Mouse (Mus musculus) c-Kit-positive CD71-positive TER-119-negative erythroid progenitor cells, embryonic 14.5 days (primary cell): ENCODE measurements around the gene Hs6st3.

Experiments
- DNase-seq: peaks from one replicate; pipeline ENCODE4 v3.0.0-alpha.2; 2013; ENCODE audit warnings: low read depth

Hs6st3 gene

DNA sequence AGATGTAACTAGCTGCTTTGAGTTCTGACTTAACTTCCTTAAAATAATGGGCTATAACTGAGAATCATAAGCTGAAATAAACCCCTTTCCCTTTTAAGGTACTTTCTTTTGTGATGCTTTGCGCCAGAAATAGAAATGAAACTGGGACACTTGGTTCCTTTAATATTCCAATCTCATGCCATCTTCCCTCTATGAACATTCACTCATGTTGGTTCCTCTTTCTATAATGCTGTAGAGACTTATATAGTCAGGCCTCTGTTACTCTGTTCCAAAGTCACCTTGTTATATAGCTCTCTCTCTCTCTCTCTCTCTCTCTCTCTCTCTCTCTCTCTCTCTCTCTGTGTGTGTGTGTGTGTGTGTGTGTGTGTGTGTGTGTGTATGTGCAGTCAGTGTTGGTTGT lies 504.7 kb downstream of the Hs6st3 start:
- DNase-seq = no peak

DNA sequence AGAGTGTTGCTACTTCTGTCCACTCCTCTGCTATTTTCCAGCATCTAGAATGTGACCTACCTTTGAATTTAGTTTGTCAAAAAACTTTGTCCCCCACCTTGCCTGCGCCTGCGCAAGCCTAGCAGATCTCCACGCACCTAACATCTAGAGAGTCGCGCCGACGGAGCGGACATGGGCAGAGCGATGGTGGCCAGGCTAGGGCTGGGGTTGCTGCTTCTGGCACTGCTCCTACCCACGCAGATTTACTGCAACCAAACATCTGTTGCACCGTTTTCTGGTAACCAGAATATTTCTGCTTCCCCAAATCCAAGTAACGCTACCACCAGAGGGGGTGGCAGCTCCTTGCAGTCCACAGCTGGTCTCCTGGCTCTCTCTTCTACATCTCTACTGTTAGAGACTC lies 505.7 kb downstream of the Hs6st3 start:
- DNase-seq = no peak

DNA sequence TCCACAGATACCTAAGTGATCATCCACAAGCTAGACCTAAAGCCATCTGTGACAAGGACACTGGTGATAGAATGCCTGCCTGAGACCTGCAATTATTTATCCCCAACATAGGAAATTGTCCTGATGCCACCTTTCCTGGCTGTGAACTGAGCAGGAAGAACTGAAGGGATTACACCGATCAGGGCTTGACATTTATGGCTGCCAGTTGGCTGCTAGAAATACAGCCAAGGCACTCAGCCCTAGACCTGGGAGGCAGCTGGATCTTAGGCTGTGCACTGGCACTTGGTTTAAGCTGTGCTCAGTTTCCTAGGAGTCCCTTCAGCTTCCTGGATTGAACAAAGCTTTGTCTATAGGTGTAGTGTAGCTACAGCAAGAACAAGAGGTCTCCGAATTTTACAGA lies 518.8 kb downstream of the Hs6st3 start:
- DNase-seq = no peak

GRCm38 (mm10) chr14:119665741-119666141 lies 527.6 kb downstream of the Hs6st3 start:
- DNase-seq = no peak

DNA sequence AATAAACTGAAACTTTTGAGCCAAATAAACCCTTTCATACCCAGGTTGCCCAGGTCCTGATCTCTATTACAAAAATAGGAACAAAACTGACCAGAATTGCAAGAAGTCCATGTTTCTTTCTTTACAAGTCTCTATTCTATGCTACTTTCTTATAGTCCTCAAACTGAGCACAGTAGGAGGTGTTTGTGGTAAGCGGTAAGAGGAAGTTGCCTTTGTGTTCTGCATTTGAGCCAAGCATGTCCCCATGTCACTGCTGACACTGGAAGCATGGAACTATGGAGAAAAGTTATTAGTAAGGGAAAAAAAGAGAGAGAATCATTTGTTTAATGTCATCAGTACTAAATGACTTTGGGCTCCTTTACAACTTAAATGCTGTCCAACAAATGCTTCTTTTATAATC lies 529.3 kb downstream of the Hs6st3 start:
- no peak for DNase-seq

GRCm38 (mm10) chr14:119670836-119671587 lies 532.9 kb downstream of the Hs6st3 start:
- no peak for DNase-seq

DNA sequence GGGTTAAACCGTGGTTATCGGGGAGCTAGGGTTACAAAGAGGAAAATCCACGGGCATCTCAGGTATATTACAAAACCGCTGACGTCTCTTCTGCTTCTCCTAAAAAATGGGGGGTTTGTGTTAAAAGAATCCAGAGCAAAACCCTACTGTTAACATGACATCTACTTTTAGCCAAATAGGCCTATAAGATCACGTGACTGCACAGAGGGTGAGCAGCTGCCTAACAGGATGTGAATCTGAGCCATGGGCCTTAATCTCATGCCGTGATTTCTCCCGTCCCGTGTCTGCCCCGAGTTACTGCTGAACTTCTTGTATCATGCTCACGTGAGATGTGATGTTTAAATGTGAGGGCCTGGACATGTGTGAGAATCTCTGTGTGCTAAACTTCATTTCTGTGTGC lies 540.4 kb downstream of the Hs6st3 start:
- DNase-seq = no peak

- no peak for DNase-seq
These were observed 541.9 kb downstream of the Hs6st3 start for GRCm38 (mm10) chr14:119680052-119680451.

DNA sequence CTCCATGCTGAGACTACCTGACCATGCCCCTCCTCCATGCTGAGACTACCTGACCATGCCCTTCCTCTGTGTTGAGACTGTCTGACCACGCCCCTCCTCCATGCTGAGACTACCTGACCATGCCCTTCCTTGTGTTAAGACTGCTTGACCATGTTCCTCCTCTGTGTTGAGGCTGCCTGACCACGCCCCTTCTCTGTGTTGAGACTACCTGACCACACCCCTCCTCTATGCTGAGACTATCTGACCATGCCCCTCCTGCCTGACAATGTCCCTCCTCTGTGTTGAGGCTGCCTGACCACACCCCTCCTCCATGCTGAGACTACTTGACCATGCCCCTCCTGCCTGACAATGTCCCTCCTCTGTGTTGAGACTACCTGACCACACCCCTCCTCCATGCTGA lies 549.7 kb downstream of the Hs6st3 start:
- DNase-seq = no peak

GRCm38 (mm10) chr14:119699982-119700381 lies 561.8 kb downstream of the Hs6st3 start:
- DNase-seq = no peak

- DNase-seq = no peak
These were observed 576.6 kb downstream of the Hs6st3 start for GRCm38 (mm10) chr14:119714712-119715111.

GRCm38 (mm10) chr14:119717323-119717722 lies 579.2 kb downstream of the Hs6st3 start:
- no peak for DNase-seq

DNA sequence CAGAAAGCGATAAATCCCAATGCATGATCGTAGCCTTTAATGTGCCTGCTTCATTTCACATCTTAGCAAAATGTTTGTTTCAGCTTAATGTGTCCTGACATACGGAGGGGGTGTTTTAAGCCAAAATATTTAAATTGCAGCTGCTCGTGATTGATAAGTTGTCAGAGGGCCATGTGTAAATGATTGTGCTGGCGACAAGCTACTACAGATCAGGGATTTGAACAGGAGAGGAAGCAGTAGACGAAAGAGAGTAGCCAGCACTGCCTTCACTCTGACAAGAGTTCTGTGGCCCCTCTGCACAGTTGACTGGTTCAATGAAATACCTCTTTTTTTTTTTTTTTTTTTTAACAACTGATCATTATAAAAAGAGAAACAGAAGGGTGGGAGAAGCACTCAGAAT lies 587.0 kb downstream of the Hs6st3 start:
- DNase-seq = no peak

- no peak for DNase-seq
These were observed 593.4 kb downstream of the Hs6st3 start for GRCm38 (mm10) chr14:119731436-119732080.

DNA sequence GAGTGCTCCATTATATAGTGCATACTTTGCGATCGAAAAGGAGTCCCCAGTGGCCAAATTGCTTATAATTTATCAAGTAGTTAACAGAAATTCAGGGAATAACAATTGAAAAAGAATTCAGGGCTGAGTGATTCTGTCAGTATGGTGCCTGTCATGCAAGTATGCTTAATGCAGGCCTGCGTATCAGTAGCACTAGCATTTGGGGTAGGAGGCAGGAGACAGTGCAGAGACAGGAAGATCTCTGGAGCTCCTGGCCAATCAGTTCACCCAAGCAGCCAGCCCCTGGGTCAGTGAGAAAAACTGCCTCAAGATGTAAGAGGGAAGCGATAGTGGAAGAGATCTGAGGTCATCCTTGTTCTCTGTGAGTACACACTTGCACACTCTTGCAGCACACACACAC lies 594.1 kb downstream of the Hs6st3 start:
- no peak for DNase-seq

DNA sequence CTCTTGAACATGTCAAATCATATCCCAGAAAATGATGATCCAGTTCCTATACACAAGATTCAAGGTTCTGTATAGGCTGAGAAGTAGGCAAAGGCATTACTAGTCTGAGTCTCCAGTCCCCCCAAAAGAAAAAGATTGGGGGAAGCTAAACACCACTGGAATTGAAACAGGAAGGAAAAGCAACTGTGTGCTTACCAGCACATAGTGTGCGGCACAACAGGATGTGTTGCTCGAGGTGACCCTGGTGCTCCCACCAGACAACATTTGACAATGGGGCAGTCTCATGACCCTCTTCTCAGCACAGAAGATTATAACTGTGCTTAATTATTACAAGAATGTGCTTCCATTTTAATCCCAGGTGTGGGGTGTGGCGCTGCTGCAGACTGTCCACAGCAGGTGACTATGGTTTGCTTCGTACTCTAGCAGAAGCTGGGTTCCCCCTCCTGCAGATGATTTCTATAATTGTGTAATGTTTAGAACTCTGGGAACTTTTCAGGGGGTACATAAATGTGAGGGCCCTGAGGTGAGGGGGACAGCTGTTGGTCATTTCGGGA lies 599.3 kb downstream of the Hs6st3 start:
- no peak for DNase-seq

- no peak for DNase-seq
These were observed 603.6 kb downstream of the Hs6st3 start for GRCm38 (mm10) chr14:119741791-119742190.

DNA sequence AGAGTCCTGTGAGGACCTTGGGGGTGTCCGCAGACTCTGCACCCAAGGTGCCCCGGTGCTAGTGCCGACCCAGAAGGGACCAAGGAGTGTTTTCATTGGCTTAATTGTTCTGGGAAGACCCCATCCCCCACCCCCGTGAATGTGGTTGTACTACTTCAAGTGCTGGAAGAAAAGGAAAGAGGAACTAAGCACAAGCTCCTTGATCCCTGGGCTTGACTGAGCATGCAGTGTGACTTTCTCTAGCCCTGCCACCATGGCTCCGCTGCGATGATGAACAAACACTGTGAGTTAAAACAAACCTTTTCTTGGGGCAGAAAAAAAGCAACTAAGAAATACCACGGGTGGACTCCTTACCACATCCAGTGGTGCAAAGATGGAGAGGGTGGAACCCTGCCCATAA lies 623.2 kb downstream of the Hs6st3 start:
- no peak for DNase-seq

- no peak for DNase-seq
These were observed 633.9 kb downstream of the Hs6st3 start for GRCm38 (mm10) chr14:119772040-119772439.

DNA sequence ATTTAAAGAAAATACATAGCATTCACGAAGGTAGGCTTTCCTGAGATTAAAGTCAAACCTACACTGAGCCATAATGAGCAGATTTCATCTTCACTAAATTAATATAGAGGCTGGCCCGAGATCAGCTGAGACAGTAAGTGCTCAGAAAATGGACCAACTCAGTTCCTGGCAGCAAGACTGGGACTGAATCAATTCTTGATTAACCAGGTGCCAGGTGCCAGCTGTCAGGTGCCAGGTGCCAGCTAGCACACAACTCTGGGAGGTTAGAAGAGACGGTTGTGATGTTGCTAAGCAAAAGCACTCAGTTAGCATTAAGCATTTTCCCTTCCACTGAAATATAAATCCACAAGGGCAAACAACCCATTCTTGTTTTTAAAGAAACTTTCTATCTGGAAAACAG lies 638.1 kb downstream of the Hs6st3 start:
- no peak for DNase-seq

GRCm38 (mm10) chr14:119779982-119780588 lies 641.9 kb downstream of the Hs6st3 start:
- no peak for DNase-seq

DNA sequence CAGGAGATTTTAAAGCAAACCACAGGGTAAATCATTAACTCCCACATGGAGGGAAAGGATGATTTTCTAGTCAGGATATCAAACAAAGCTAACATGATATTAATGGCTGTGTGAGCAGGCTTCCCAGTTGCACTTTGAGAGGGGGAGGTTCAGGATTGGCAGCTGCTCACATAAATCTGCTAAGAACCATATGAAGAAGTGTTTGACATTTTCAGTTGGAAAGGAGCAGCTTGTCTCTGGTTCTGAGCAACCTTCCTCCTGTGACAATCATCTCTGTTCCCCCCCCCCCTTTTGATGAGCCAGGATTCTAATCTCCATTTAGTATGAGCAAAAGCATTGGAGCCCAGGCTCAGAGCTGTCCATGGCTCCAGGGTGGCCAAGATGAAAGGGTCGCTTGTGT lies 643.0 kb downstream of the Hs6st3 start:
- DNase-seq = no peak

GRCm38 (mm10) chr14:119789457-119789856 lies 651.3 kb downstream of the Hs6st3 start:
- no peak for DNase-seq
